Mouse (Mus musculus) liver, adult (tissue): ENCODE measurements around the gene Fgd3.

Source experiments
- GATA4 ChIP-seq: IDR thresholded peaks from 2 replicates; pipeline ENCODE4 v1.6.1; 2014; ENCODE audit warnings: mild to moderate bottlenecking, low read length; ENCODE audit not compliant: insufficient replicate concordance

The Fgd3 gene

DNA sequence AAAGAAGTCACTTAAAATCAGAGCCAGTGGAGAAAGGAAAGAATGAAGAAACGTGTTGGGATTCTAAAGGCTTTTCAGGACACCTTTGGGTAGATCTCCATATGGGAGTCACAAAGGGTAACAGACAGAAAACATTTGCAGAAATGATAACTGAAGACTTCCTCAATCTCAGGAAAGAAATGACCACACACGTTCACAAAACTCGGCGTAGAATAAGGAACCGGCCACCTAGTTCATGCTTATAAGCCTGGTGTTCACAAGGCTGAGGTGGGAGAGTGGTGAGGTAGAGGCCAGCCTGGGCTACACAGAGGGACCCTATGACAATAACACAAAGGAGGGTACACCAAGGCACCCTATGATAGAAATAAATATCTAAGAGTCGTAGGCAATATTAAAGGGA, 28.2 kb downstream of the Fgd3 start:
- no peak for TF ChIP-seq GATA4

DNA sequence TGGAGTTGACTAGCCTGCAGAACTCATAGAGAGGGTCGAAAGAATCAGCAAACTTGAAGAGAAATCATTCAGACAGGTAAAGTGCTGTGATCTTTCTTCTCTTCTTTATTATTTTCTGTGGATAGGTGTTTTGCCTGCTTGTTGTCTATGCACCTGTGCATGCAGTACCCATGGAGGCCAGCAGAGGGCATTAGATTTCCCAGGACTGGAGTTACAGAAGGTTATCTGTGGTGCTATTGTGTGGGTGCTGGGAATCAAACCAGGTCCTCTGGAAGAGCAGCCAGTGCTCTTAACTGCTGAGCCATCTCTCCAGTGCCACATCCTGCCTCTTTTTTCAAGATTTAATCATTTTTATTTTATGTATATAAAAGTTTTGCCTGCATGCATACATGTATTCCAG, 28.7 kb downstream of the Fgd3 start:
- TF ChIP-seq GATA4: no peak

DNA sequence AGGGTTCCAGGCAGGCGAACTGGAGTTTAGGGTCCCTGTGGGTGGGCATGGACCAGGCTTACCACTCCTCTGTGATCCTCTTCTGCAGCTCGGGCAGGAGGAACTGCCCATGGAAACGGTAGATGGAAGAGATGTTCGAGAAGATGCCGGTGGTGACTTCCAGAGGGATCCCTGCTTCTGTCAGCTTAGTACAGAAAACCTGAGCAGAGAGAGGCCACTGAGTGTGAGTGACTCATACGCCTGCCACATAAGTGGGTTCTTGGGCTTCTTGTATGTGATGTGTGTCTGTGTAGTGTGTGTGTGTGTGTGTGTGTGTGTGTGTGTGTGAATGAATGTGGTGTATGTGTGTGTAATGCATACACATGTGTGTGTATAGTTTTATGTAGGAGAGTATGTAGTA, 32.9 kb downstream of the Fgd3 start:
- TF ChIP-seq GATA4: no peak

DNA sequence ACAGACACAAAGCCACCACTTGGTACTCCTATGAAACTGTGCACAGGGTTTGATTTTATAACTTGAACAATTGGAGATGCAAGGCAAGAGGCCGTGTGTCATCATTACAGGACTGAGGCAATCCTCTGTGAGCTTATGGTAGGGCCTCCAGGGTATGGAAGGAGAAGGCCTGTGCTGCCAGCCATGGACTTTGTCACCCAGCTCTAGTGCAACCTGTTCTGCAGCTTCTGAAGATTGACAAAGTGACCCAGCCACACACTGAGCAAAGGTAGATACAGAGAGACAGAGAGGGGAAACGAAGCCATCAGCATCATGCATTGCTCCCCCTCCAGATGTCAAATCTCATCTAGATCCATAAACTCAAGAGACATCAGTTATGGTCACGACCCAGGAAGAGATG, 33.4 kb downstream of the Fgd3 start:
- TF ChIP-seq GATA4: no peak

DNA sequence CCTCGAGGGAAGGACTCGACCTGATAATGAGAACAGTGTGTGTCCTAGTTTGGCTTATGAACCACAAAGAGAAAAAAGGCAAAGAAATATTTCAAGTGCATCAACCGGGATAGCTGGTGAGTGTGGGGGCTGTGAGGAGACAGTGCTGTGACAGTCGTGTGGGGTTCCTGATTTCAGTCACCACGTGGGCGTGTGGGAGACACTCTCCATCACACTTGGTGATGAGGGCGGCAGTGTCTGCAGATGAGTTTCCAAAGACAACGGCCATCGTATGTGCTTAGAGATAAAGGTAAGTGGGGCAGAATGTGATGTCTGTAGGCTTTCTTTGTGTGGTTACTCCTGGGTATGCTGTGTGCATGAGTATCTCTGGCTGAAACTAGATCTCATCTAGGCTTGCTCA, 36.4 kb downstream of the Fgd3 start:
- TF ChIP-seq GATA4: no peak

DNA sequence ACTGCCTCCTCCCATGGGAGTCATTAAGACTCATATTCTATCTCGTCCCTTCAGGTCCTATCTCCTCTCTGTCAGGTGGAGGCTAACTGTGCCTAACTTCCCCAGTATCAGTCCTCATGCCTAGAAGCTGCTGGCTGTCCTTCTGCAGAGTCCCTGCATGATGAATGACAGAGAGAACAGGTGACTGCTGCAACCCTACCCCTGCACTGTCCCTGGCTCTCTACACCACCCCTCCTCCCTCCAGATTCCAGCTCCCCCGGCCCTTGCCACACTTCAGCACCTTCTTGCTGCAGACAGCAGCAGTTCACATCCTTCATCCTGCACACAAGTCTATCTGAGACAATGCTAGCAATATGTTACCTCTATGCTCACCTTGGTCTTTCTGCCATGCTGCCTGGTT, 37.9 kb downstream of the Fgd3 start:
- TF ChIP-seq GATA4: no peak

DNA sequence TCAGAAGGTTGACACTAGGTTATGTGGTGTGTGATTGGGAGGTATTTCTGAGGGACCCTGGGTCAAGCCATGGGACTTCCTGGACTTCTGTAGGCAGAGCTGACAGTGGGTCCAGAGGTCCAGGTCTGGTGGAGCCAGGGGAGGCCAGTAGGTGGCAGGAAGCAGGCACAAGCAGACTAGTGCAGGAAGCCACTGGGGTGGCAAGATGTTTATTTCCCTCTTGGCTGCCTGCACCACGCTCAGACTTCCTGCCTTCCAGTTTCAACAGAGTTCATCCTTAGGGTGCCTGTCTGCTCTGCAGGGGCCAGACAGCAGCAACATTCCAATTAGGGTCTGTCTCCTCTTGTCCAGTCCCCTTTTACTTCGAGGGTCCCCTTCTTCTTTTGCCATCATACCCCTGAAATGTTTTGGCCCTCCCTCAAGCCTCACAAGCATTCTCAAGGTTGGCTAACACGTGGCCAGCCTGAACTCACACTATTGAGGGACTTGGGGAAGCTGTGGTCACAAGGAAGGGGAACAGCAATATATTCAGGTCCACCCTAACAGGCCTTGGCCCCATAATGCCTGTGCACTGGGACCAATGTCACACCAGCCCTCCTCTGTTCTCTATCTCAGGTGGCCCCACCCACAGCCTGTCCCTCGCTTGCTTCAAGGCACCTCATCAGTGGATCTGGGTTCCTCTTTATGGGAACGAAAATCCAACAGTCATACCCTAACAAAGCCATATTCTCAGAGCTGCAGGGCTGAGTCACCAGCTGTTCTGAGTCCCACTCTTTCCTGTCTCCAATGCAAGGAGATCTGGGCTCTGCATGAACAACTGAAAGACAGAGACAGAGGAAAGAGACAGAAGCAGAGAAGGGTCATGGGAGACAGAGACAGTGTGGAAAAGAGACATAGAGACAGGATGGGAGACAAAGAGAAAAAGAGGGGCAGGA, 48.0 kb downstream of the Fgd3 start:
- no peak for TF ChIP-seq GATA4

DNA sequence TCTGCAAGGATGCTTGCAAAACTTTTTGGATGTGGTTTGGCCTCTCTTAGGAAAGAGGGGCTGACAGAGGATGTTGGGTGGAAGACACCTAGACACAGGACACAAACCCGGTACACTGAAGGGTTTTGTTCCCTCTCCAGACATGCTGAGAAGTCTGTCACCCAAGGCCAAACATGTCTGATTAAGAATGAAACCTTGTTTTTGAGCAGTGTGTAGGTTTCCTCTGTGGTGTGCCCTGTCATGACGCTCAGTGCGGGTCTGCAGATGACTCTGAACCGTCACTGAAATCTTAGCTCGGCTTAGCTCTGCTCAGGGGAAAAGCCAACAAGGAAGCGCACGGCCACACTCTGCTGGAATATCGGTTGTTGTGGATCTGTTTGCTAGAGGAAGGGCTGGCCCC, 49.6 kb downstream of the Fgd3 start:
- TF ChIP-seq GATA4: no peak

DNA sequence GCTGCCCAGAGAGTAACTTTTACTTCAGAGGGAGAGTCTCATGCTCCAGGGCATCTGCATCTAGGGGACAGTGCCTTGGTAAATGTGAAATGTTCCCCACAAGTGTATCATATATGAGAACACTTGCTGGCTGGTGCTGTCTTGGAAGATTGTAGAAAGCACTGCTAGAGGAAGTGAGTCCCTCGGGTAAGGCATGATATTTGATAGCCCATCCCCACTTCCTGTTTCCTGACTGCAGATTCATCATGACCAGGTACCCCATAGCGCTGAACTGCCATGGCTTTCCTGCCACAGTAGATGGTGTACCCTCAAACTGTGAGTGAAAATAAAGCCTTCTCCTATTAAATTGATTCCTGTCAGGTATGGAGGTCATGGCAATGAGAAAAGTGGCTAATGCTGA, 52.5 kb downstream of the Fgd3 start:
- TF ChIP-seq GATA4: no peak

DNA sequence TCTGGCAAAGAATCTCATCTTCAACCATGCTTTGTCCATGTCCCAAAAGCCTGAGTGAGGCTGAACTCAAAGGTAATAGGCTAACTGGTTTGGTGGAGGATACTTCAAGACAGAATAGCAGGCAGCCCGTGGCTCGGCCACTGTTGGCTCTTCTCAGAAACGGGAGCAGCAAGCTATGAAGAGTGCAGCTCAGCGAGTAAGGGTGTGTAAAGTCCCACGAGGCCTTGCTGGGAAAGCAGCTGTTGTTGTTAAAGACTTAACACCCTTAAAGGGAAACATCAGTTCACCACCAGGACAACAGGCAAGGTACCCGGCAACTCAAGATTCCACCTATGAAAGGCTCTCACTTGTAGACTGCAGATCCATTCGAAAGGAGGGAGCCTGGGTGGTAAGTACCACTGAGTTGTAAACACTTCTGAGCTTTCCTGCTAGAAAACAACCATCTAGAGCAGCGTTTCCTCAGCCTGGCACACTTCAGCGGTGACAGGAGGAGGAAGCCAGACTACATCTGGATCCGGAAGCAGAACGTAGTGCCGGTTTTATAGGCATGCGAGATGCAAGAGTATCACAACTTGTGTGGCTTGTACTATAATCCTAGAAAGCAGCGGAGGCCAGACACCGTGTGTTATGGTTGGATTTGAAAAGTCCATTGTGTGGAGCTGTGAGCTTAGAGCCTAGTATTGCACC, 59.9 kb downstream of the Fgd3 start:
- no peak for TF ChIP-seq GATA4

DNA sequence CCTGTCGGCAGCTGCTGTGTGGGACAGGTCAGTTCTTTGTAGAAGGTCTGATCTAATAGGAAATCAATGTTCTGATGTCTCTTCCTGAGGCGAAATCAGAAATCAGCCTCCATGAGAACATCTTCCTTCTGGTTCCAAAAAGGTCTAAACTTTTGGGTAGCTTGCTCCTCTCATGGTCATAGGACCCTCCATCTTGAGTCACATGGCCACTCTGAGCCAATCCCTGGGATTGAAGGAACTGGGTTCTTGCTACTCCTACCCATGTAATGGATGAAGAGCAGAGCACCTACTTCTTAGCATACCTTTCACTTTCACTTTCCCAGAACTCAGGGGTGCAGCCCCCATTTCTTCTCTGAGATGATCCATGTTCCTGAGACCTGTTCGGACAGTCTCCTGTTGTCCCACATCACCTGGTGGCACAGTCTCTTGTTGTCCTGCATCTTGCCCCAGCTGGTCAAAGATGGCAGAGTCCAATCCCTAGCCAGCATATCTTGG, 62.2 kb downstream of the Fgd3 start:
- TF ChIP-seq GATA4: no peak

DNA sequence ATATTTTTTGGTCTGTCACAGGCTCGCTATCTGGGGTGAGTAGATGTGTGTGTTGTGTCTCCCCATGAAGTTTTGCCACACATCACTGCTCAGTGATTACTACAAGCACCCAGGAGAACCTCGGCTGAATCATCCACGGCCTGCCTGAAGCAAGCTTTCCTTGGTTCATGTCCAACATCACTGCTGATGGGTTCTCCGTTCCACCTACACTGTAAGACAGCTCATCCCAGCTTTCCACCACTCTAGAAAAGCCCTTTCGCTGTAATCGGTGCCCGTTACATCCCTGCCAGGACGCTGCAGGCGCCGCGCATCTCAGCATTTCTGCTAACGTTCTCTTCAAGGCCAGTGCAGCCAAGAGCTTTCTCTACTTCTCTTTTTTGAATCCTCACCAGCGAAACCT, 67.4 kb downstream of the Fgd3 start:
- TF ChIP-seq GATA4: no peak

DNA sequence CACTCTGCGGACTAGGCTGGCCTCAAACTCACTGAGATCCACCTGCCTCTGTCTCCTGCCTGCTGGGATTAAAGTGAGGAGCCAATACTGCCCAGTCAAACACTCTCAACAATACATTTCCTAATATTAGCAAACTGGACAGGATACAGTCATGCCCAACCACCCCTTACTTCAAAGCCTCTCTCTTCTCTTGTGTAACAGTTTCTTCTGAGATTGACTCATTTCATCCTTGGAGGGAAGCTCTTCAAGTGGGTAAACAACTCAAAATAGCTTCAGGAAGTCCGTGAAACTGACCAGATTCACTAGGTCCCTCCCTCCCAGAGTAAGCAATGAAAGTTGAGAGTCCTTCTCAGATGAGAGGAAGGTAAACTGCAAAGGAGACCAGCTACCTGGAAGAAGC, 68.0 kb downstream of the Fgd3 start:
- no peak for TF ChIP-seq GATA4

DNA sequence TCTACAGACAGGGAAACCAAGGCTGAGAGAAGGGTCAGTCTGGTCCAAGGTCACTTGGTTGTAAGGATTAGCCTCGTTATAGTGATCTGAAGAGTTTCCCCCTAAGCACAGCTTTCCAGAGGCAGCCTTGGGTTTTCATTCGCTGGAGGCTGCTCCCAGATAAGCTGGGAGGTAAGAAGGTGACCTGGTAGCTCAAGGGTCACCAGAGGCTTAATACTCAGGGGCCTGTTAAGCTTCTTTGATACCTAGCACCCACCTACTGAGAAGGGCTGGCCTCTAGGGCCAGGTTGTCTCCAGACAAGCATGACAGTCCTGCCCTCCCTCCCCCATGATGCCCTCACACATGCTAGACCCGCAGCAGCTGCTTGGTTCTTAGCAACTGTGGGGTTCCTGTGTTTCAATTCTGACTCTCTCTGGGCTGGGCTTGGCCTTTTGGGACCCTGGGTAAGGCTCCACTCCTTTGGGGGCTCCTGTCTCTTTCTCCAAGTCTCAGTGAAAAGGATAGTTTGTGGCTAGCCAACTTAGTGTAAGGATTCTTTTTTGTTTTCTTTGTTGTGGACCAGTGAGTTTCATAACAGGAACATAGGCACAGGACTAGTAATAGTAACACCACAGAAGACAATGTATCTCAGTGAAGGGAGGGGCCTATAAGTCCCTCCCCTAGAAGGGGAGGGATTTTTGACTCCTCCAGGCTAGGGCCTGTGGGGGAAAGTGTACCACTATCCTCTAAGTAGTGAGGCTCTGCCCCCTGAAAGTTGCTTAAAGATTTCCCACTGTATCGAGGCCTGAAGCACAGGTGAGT, 69.2 kb downstream of the Fgd3 start:
- TF ChIP-seq GATA4: no peak

DNA sequence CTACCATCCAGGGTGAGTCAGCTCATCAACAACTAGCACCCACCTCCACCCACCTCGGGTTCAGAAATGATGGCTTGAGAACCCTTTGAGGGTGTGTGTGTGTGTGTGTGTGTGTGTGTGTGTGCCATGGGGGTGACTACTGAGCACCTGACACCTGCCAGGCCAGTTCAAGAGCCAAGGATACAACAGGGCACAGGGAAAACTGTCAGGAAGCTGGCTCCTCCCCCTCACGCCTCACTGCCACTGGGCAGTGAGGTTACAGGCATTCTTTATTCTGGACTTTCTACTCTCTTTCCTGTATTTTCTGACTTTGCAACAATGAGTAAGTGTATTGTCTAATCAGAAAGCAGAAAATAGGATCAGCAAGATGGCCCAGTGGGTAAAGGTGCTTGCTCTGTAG, 70.5 kb downstream of the Fgd3 start:
- no peak for TF ChIP-seq GATA4
